ENCODE assay signal across 8 mouse cellular contexts in the genomic region with DNA sequence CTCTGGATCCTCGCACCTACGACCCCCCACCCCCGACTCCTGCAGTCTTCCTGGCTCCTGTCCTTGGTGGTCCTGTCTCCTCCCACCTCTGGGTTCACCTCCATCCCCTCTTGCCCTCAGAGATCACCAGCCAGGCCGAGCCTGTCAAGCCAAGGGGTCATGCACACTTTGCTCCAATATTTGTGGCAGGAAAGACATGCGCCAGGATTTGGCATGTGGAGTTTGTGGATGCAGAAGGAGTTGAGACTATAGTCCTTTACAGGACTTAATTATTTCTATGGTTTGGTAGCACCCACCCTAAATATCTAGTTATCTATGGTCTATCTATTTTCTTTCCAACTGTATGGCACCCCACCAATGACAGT. TPM values are rescaled to one million over a fixed set of nuclear protein-coding genes. Genes with fewer than 3 reads are reported as not detected.
DNase-seq lines count a peak whose midpoint lies in the region; ATAC-seq and TF ChIP-seq lines count a peak whose summit lies in the region.

No protein-coding gene starts in this region.

- H3K27me3 ChIP-seq in heart, embryonic 16.5 days (ENCODE audit: control insufficient read depth, insufficient read depth, low read length), result no peaks in the 10 kb centered on the region
- no peaks in the 10 kb centered on the region for H3K27me3 ChIP-seq in MEL (ENCODE audit: control insufficient read depth in 1 of 2, insufficient read depth in 2 of 2, low read length in 2 of 2)
- H3K27me3 ChIP-seq in forebrain, postnatal 0 days (ENCODE audit: insufficient read depth, low read length), result no peaks in the 10 kb centered on the region
- H3K27me3 ChIP-seq in midbrain, embryonic 11.5 days (ENCODE audit: control insufficient read depth, insufficient read depth, low read length), result no peaks in the 10 kb centered on the region

- TF ChIP-seq CTCF in MEL (IDR thresholded peaks at IDR 0.05 in 2 of 3, conservative IDR thresholded peaks at IDR 0.05 in 1 of 3; ENCODE audit: control insufficient read depth in 1 of 3, insufficient read depth in 1 of 3, low read depth in 2 of 3, low read length in 3 of 3, poor library complexity in 1 of 3, severe bottlenecking in 1 of 3), result no peak
- TF ChIP-seq CTCF in forebrain, postnatal 0 days (IDR thresholded peaks at IDR 0.05; ENCODE audit: low read depth), result no peak

- H3K9ac ChIP-seq in heart, embryonic 16.5 days (ENCODE audit: low read length), result peak overlapping the region; percentile 76
- peak overlapping the region; percentile 54 for H3K9ac ChIP-seq in MEL (ENCODE audit: control insufficient read depth, low read depth, low read length, poor library complexity, severe bottlenecking)
- H3K9ac ChIP-seq in forebrain, postnatal 0 days, result peak overlapping the region; percentile 59
- peak overlapping the region; percentile 67 for H3K9ac ChIP-seq in midbrain, embryonic 11.5 days (ENCODE audit: low read length)

- H3K27ac ChIP-seq in heart, embryonic 16.5 days (ENCODE audit: low read length), result peak overlapping the region; percentile 94
- H3K27ac ChIP-seq in MEL (ENCODE audit: control insufficient read depth, low read depth, low read length), result no peak overlapping the region
- H3K27ac ChIP-seq in forebrain, postnatal 0 days (ENCODE audit: low read depth, low read length), result no peak overlapping the region
- H3K27ac ChIP-seq in midbrain, embryonic 11.5 days (ENCODE audit: low read depth, low read length), result no peak overlapping the region

- no peak for ATAC-seq in heart, embryonic 16.5 days (replicated peaks; ENCODE audit: extremely low read depth, insufficient read depth, low FRiP score)
- ATAC-seq in forebrain, postnatal 0 days, result no peak
- ATAC-seq in midbrain, embryonic 11.5 days (ENCODE audit: low FRiP score), result no peak; the same call in 1 of the 2 replicates

- H3K4me2 ChIP-seq in heart, embryonic 16.5 days (ENCODE audit: low read depth, low read length), result peak overlapping the region; percentile 97
- H3K4me2 ChIP-seq in forebrain, postnatal 0 days (ENCODE audit: low read depth), result peak overlapping the region; percentile 78
- peak overlapping the region; percentile 84 for H3K4me2 ChIP-seq in midbrain, embryonic 11.5 days

- WGBS in heart, embryonic 16.5 days, result 7% methylated on average over 5 of the region's 5 CpGs
- 9% methylated on average over 5 of the region's 5 CpGs for WGBS in forebrain, postnatal 0 days
- 6% methylated on average over 5 of the region's 5 CpGs for WGBS in midbrain, embryonic 11.5 days

- H3K4me3 ChIP-seq in heart, embryonic 16.5 days (ENCODE audit: low read length), result peak overlapping the region; percentile 60
- H3K4me3 ChIP-seq in MEL (ENCODE audit: control insufficient read depth in 1 of 2, insufficient read depth in 1 of 2, low read depth in 2 of 2, low read length in 2 of 2), result peak overlapping the region; percentile 66 to 97
- H3K4me3 ChIP-seq in forebrain, postnatal 0 days (ENCODE audit: low read depth, low read length), result peak overlapping the region; percentile 51
- H3K4me3 ChIP-seq in midbrain, embryonic 11.5 days (ENCODE audit: low read depth, low read length), result peak overlapping the region; percentile 44

- intact Hi-C loops in heart, postnatal 36 days (cut with DNase I), result loop anchor here (2.0 kb wide), 1 partner anchor 29 kb away; no protein-coding TSS in a partner anchor

- no peak for DNase-seq in heart, postnatal 36 days
- DNase-seq in MEL (ENCODE audit: low read depth, low spot score), result peak; percentile 13
- no peak for DNase-seq in forebrain, postnatal 0 days
- DNase-seq in midbrain, embryonic 11.5 days (ENCODE audit: low spot score, missing footprints), result no peak
- DNase-seq in adrenal gland, adult (ENCODE audit: inconsistent age in 2 of 2, low spot score in 1 of 2), result no peak
- no peak for DNase-seq in testis, postnatal 14 days (ENCODE audit: low spot score)
- no peak for DNase-seq in urinary bladder, postnatal 14 days (ENCODE audit: low spot score)

- no peaks in the 10 kb centered on the region for H3K36me3 ChIP-seq in heart, embryonic 16.5 days (ENCODE audit: control insufficient read depth, insufficient read depth)
- H3K36me3 ChIP-seq in MEL (ENCODE audit: control insufficient read depth in 1 of 2, insufficient read depth in 2 of 2, low read length in 2 of 2), result peaks cover 0 to 2% of the 10 kb centered on the region in 2 experiments; a peak in 1 of 4 replicates
- no peaks in the 10 kb centered on the region for H3K36me3 ChIP-seq in forebrain, postnatal 0 days (ENCODE audit: insufficient read depth)
- H3K36me3 ChIP-seq in midbrain, embryonic 11.5 days (ENCODE audit: control insufficient read depth, insufficient read depth, low read length), result no peaks in the 10 kb centered on the region

- H3K79me2 ChIP-seq in MEL (ENCODE audit: control insufficient read depth, insufficient read depth, low read length, poor library complexity), result no peaks in the 10 kb centered on the region

- no peak for TF ChIP-seq EP300 in MEL (IDR thresholded peaks at IDR 0.05; ENCODE audit: low read depth in 1 of 2, low read length in 2 of 2)

- H3K9me3 ChIP-seq in heart, embryonic 16.5 days (replicated peaks; ENCODE audit: control insufficient read depth, low read length), result no peaks in the 10 kb centered on the region
- no peaks in the 10 kb centered on the region for H3K9me3 ChIP-seq in MEL (replicated peaks; ENCODE audit: insufficient read depth, low read length)
- H3K9me3 ChIP-seq in forebrain, postnatal 0 days (ENCODE audit: low read length), result no peaks in the 10 kb centered on the region
- no peaks in the 10 kb centered on the region for H3K9me3 ChIP-seq in midbrain, embryonic 11.5 days (ENCODE audit: control insufficient read depth, low read length)

- TF ChIP-seq RAD21 in MEL (IDR thresholded peaks at IDR 0.05; ENCODE audit: low read depth, low read length), result no peak

- peaks cover 22% of the 10 kb centered on the region for H3K4me1 ChIP-seq in heart, embryonic 16.5 days (ENCODE audit: control insufficient read depth, insufficient read depth, low read length)
- H3K4me1 ChIP-seq in MEL (ENCODE audit: control insufficient read depth in 1 of 2, insufficient read depth in 2 of 2, low read length in 2 of 2), result peaks cover 0 to 7% of the 10 kb centered on the region in 2 experiments; a peak in 2 of 4 replicates
- no peaks in the 10 kb centered on the region for H3K4me1 ChIP-seq in forebrain, postnatal 0 days (ENCODE audit: insufficient read depth)
- peaks cover 12% of the 10 kb centered on the region for H3K4me1 ChIP-seq in midbrain, embryonic 11.5 days (ENCODE audit: control insufficient read depth, insufficient read depth, low read length)

- no peak for TF ChIP-seq POLR2A in MEL (IDR thresholded peaks at IDR 0.05; ENCODE audit: control insufficient read depth in 1 of 2, insufficient read depth in 1 of 2, low read depth in 1 of 2, low read length in 2 of 2, poor library complexity in 1 of 2)

TF ChIP-seq in MEL, 35 proteins besides CTCF, POLR2A, EP300 and RAD21:
- TF ChIP-seq JUND (IDR thresholded peaks at IDR 0.05; ENCODE audit: low read depth, low read length), result no peak
- no peak for TF ChIP-seq BHLHE40 (IDR thresholded peaks at IDR 0.05; ENCODE audit: borderline replicate concordance, low read depth, low read length)

RNA-seq across cellular contexts. Expression of gene Ston1, which starts 0.6 kb away (rescaled TPM):
- 4.7 and 5.0 TPM in 2 replicates for polyA plus RNA-seq in heart, embryonic 16.5 days (2015; fragmentation: Nextera tagmentation; extraction: Ambion mirVana)
- 10 to 100 TPM; 17.4 to 20.3 TPM for total RNA-seq in heart, postnatal 36 days (2021)
- 0.39 and 1.0 TPM in 2 replicates for total RNA-seq in MEL (2012; rRNA removed)
- polyA plus RNA-seq in MEL (2012; ENCODE audit: insufficient read depth in 1 of 2, insufficient read length in 2 of 2, low read depth in 1 of 2, low replicate concordance in 2 of 2, missing spikeins in 1 of 2), result 1 to 10 TPM in 1 of 2 experiments, not detected in 1; 4.9 TPM
- total RNA-seq in forebrain, postnatal 0 days (2014; rRNA removed), result 1.4 and 2.2 TPM in 2 replicates
- 0.52 and 1.5 TPM in 2 replicates for polyA plus RNA-seq in forebrain, postnatal 0 days (2015; fragmentation: Nextera tagmentation; extraction: Ambion mirVana)
- polyA plus RNA-seq in midbrain, embryonic 11.5 days (2014; fragmentation: Nextera tagmentation; extraction: Ambion mirVana), result 2.7 and 2.9 TPM in 2 replicates
